Mouse (Mus musculus): ENCODE results near the gene Gm20388. TPM values are rescaled to one million over a fixed set of nuclear protein-coding genes. Genes with fewer than 3 reads are reported as not detected.

The Gm20388 gene
- polyA plus RNA-seq, 1 experiment from 2014 or later: not detected

DNA sequence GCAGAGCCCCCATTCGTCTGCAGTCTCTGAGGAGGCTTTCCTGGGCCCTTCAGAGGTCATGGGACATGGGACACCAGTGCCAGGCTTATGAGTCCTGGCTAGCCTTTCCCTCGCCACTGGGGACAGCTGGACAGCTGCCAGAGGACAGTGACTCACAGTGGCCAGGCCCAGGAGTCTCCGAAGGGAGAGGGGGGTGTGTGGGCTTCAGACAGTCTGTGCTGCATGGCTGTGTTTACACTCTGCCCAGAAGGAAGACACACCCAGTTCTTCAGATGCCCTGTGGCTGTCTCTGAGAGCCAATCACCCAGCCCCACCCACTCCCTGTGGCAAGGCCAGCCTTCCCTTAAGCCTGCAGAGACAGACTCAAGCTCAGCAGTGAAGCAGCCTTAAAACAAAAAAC lies 1662.6 kb downstream of the Gm20388 start:
- peaks cover 36% of the 10 kb centered on the region for H3K4me1 ChIP-seq
- no peaks in the 10 kb centered on the region for H3K9me3 ChIP-seq
- WGBS: 23% methylated on average over 3 of the region's 3 CpGs
- no peaks in the 10 kb centered on the region for H3K27me3 ChIP-seq (replicated peaks)
- no peak overlapping the region for H3K9ac ChIP-seq
- no peaks in the 10 kb centered on the region for H3K36me3 ChIP-seq
- H3K4me3 ChIP-seq: no peak overlapping the region
- H3K27ac ChIP-seq (replicated peaks): no peak overlapping the region
- H3K4me2 ChIP-seq: no peak overlapping the region
- ATAC-seq (ENCODE audit: extremely low read depth, insufficient number of reproducible peaks, low FRiP score, low TSS enrichment): no peak

DNA sequence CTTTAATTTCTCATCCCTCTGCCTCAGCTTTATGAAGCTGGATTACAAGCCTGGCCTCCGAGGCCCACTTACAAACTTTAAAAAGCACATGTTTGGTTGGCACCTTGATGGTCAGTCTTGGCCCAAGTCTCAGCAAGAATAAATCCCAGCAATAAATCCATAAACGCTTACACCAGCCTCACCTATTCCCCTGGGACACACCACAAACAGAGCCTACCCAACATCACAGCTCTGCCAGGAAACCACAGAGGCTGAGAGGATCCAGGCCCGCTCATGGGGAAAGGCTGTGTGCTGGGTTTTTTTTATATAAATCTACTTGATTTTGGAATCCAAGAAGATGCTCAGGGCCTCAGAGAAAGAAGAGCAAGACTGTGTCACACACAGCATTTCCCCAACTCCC lies 1665.0 kb downstream of the Gm20388 start:
- WGBS: 84% methylated on average over 3 of the region's 3 CpGs

DNA sequence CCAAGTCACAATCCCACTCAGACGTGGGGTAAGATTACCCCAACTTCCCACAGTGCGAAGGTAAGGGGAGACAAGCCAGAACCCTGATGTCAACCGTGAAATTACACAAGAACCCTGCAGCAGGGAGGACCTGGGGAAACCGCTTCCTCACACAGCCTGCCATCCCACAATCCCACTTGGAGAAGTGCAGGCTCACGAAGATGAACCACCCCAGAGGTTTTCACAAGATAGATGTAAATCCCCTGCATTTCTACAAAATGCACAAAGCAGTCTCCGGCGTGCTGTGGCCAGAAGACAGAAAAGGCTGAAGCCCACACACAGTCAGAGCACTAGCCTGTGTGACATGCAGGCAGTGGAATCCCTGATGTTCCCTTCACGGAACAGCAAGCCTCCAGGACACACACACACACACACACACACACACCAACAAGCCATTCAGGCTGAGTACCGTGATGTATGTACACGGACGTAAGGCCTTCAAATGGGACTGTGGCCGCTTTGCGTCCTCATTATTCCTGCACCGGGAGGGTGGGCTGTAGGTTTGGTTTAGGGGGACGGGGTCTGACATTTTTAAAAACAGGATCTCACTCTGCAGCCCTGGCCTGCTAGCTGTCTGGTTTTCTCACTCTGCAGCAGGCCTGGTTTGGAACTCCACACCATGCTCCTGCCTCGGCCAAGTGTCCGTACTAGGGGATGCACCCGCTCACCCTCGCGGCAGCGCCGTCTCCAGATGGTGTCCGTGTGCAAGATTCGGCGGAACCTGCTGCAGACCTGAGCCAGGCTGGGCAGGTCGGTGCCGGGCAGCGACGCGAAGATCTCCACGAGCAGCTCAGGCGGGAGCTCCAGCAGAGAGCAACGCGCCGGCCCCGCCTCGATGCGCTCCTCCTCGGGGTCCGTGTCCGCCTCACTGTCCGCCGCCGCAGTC lies 1667.4 kb downstream of the Gm20388 start:
- Histone ChIP-seq H3K9ac (peak overlapping the region; percentile 94), H3K4me3 (peak overlapping the region; percentile 96), H3K4me2 (peak overlapping the region; percentile 95), H3K36me3 (no peaks in the 10 kb centered on the region), H3K4me1 (peaks cover 26% of the 10 kb centered on the region), H3K27ac (replicated peaks) (peak overlapping the region; percentile 73), H3K27me3 (replicated peaks) (no peaks in the 10 kb centered on the region), H3K9me3 (no peaks in the 10 kb centered on the region)
- WGBS: 4% methylated on average over 44 of the region's 44 CpGs
- no peak; the same call in 1 of the 2 replicates for ATAC-seq (ENCODE audit: extremely low read depth, insufficient number of reproducible peaks, low FRiP score, low TSS enrichment)

More for the DNA sequence above, 1665.0 kb downstream of the Gm20388 start:
- no peaks in the 10 kb centered on the region for H3K36me3 ChIP-seq
- no peaks in the 10 kb centered on the region for H3K27me3 ChIP-seq (replicated peaks)
- H3K27ac ChIP-seq (replicated peaks): no peak overlapping the region
- no peak overlapping the region for H3K4me3 ChIP-seq
- no peaks in the 10 kb centered on the region for H3K9me3 ChIP-seq
- no peak overlapping the region; the same call in 1 of the 2 replicates for H3K9ac ChIP-seq
- no peak overlapping the region for H3K4me2 ChIP-seq
- H3K4me1 ChIP-seq: peaks cover 29% of the 10 kb centered on the region
- ATAC-seq (ENCODE audit: extremely low read depth, insufficient number of reproducible peaks, low FRiP score, low TSS enrichment): no peak

DNA sequence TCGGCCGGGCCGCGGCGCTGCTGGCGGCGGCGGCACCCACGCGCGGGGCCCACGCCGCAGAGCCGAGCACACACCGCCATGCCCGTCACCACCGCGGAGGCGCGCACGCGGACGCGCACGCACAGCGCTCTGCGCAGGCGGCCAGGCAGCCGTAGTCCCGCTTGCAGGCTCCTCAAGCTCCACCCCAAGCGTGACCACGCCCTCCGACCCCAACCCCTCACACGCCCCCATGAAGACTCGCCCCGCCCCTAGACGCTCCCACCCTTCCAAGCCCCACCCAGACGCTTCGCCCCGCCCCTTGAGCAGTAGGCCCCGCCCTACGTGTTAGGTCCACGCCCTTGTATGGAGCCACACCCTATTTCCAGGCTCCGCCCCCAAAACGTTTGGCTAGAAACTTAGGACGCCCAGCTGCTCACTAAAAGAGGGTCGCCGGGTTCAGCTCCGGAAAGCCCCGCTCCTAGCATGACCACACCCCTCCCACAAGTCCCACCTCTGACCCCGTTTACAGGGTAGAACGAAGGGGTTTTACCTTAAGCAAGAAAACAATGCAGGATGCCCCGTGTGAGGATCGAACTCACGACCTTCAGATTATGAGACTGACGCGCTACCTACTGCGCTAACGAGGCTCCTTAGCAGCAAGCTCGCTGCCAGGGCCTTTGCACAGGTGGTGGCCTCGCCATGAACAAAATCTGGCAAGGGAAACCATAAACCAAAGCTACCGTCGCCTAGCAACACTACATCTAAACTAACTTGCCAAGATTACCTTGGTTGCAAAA lies 1668.2 kb downstream of the Gm20388 start, which contains the start of gene Fbxo31:
Fbxo31 (minus strand) TSS at position 131 of the 776 bp plus-strand sequence.
- no peaks in the 10 kb centered on the region for H3K27me3 ChIP-seq (replicated peaks)
- peak within 1 kb of the TSS; percentile 94 for H3K9ac ChIP-seq
- H3K36me3 ChIP-seq: no peaks in the 10 kb centered on the region
- H3K4me3 ChIP-seq: peak within 1 kb of the TSS; percentile 96
- peak; percentile 98 for ATAC-seq (ENCODE audit: extremely low read depth, insufficient number of reproducible peaks, low FRiP score, low TSS enrichment)
- peak within 1 kb of the TSS; percentile 95 for H3K4me2 ChIP-seq
- 2% methylated on average over 62 of the region's 63 CpGs for WGBS
- H3K27ac ChIP-seq (replicated peaks): peak within 1 kb of the TSS; percentile 73
- H3K9me3 ChIP-seq: no peaks in the 10 kb centered on the region
- peaks cover 18% of the 10 kb centered on the region for H3K4me1 ChIP-seq

DNA sequence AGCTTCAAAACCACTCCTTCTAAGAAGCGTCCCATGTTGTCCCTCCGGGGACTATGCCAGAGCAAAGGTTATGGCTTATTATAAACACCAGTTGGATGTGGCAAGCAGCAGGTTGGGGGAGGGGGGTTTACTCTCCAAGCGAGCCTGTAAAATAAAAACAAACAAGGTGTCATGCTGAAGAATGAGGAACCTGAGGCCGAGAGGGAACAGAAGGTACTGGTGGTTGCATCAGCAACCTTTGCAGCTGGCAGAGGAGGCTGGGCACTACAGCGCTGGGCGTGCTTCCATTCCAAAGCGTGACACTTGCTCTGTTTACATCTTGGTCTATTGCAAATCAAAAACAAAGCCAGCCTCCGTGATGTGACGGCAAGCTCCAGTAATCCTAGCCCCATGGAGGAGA lies 1669.8 kb downstream of the Gm20388 start:
- H3K36me3 ChIP-seq: no peaks in the 10 kb centered on the region

DNA sequence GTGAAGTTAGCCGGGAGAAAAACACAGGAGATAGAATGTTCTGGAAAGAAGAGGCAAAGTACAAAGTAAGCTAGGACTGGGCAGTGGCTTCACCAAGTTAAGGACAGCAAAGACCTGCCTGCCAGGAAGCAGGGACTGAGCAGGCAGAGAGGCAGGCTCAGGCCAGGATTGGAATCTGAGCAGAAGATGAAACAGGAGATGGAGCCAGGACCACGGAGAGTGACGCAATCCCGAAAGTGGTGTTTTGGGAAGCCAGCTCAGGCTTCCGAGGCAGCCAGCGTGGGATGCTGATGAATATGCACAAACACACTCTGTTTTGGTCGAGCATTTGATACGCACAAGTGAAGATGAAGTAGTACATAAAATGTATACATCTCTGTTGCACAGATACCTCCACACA lies 1673.0 kb downstream of the Gm20388 start:
- Histone ChIP-seq H3K27ac (replicated peaks) (no peak overlapping the region), H3K4me3 (no peak overlapping the region), H3K27me3 (replicated peaks) (no peaks in the 10 kb centered on the region), H3K4me2 (no peak overlapping the region), H3K4me1 (peaks cover 8% of the 10 kb centered on the region), H3K36me3 (no peaks in the 10 kb centered on the region), H3K9me3 (no peaks in the 10 kb centered on the region), H3K9ac (no peak overlapping the region)
- no peak for ATAC-seq (ENCODE audit: extremely low read depth, insufficient number of reproducible peaks, low FRiP score, low TSS enrichment)
- 49% methylated on average over 8 of the region's 8 CpGs for WGBS

More for the DNA sequence above, 1669.8 kb downstream of the Gm20388 start:
- ATAC-seq (ENCODE audit: extremely low read depth, insufficient number of reproducible peaks, low FRiP score, low TSS enrichment): no peak
- Histone ChIP-seq H3K4me2 (no peak overlapping the region), H3K4me1 (peaks cover 22% of the 10 kb centered on the region), H3K9ac (no peak overlapping the region), H3K27me3 (replicated peaks) (no peaks in the 10 kb centered on the region), H3K4me3 (no peak overlapping the region), H3K9me3 (no peaks in the 10 kb centered on the region), H3K27ac (replicated peaks) (no peak overlapping the region)
- 39% methylated on average over 9 of the region's 9 CpGs for WGBS

DNA sequence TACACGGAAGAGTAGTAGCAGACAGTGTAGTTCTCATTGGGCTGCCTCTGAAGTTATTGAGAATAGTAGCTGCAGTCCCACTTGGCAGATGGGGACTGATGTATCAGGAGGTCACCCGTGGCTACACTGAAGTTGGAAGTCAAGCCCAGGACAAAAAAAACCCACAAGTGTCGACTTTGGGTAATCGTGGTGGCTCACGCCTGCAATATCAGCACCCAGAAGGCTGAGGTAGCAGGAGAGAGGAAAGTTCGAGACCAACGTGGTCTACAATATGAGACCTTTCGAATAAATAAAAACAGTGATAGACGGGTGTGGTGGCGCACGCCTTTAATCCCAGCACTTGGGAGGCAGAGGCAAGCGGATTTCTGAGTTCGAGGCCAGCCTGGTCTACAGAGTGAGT lies 1674.1 kb downstream of the Gm20388 start:
- Histone ChIP-seq H3K27me3 (replicated peaks) (no peaks in the 10 kb centered on the region), H3K4me2 (peak overlapping the region; percentile 73), H3K4me1 (peaks cover 13% of the 10 kb centered on the region), H3K27ac (replicated peaks) (no peak overlapping the region), H3K36me3 (no peaks in the 10 kb centered on the region), H3K4me3 (peak overlapping the region; percentile 72), H3K9ac (peak overlapping the region; percentile 85), H3K9me3 (no peaks in the 10 kb centered on the region)
- ATAC-seq (ENCODE audit: extremely low read depth, insufficient number of reproducible peaks, low FRiP score, low TSS enrichment): no peak
- WGBS: 40% methylated on average over 13 of the region's 13 CpGs

DNA sequence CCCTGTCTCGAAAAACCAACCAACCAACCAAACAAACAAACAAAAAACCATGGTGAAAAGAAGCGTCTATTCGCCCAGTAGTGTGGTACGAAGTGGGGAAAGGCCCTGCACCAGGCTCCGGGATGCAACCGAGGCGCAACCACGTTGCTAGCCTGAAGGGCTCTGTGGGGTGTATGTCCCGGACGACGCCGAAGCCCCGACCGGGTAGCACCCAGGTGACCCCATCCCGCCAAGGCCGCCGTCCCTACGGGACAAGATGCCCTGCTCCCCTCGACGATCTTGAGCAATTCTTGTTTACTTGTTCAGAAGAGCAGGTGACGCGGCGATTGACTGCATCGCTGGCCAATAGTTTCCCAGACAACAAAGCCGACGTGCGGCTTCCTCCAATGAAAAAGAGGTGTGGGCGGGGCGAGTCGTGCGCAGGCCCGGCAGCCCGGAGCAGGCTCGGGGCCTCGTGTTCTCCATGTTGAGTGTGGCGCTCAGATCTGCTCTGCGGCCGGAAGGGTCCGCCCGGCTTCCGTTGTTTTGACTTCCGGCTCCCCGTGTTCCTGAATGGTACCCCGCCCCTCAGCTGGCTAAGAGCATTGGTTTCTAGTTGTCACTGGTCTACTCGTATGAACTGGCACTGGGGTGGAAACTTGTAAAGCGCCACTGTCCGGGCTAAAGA lies 1674.7 kb downstream of the Gm20388 start:
- Histone ChIP-seq H3K27me3 (replicated peaks) (no peaks in the 10 kb centered on the region), H3K9me3 (no peaks in the 10 kb centered on the region), H3K9ac (peak overlapping the region; percentile 85), H3K4me2 (peak overlapping the region; percentile 73), H3K4me1 (peaks cover 15% of the 10 kb centered on the region), H3K4me3 (peak overlapping the region; percentile 72), H3K36me3 (no peaks in the 10 kb centered on the region), H3K27ac (replicated peaks) (peak overlapping the region; percentile 64)
- WGBS: 1% methylated on average over 47 of the region's 47 CpGs
- peak; percentile 91 for ATAC-seq (ENCODE audit: extremely low read depth, insufficient number of reproducible peaks, low FRiP score, low TSS enrichment)

DNA sequence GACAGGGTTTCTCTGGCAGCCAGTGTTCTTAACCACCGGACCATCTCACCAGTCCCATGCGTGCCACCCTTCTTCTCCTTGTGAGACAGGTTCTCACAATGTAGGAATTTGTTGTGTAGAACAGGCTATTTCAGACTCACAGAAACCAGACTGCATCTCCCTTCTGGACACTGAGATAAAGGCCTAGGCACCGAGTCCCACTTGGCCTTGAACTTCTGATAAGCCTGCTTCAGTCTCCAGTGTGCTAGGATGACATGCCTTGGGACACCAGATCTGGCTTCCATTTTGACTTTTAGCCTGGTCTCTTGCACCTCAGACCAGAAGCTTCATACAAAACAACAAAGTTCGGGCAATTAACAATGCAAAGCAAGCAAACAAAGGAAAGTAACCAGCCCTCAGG lies 1678.1 kb downstream of the Gm20388 start:
- Histone ChIP-seq H3K27ac (replicated peaks) (no peak overlapping the region; the same call in 1 of the 2 replicates), H3K4me3 (no peak overlapping the region), H3K4me2 (no peak overlapping the region), H3K27me3 (replicated peaks) (no peaks in the 10 kb centered on the region), H3K9ac (no peak overlapping the region), H3K9me3 (no peaks in the 10 kb centered on the region), H3K36me3 (peaks cover 8% of the 10 kb centered on the region), H3K4me1 (peaks cover 38% of the 10 kb centered on the region)
- ATAC-seq (ENCODE audit: extremely low read depth, insufficient number of reproducible peaks, low FRiP score, low TSS enrichment): no peak
- 60% methylated on average over 4 of the region's 4 CpGs for WGBS

DNA sequence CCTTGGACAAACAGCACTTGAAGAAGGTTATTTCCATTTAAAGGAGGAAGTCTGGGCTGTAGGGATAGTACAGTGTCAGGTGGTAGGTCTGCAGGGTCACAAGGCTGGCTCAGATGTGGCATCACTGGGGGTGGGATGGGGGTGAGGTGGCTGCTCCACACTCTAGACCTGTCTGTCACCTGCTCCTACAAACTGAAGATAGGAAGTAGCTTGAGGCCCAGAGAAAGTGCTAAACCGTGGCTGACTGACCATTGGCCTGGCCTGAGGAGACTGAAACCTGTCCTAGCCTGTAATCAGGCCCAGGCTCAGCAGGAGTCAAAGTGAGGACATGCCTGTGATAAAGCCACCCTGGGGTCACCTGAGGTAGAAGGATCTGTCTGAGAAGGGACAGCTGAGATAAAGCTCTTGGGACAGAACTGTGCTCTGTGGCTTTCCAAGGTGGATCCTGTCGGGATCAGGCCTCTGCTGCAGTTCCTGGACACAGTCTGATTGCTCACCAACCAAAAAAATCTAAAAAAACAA lies 1678.6 kb downstream of the Gm20388 start:
- H3K4me1 ChIP-seq: peaks cover 43% of the 10 kb centered on the region
- peaks cover 13% of the 10 kb centered on the region for H3K36me3 ChIP-seq
- no peak for ATAC-seq (ENCODE audit: extremely low read depth, insufficient number of reproducible peaks, low FRiP score, low TSS enrichment)
- 18% methylated on average over 2 of the region's 2 CpGs for WGBS
- no peaks in the 10 kb centered on the region for H3K9me3 ChIP-seq
- no peaks in the 10 kb centered on the region for H3K27me3 ChIP-seq (replicated peaks)
- H3K4me3 ChIP-seq: no peak overlapping the region
- H3K4me2 ChIP-seq: peak overlapping the region; percentile 90
- H3K9ac ChIP-seq: peak overlapping the region; percentile 81
- H3K27ac ChIP-seq (replicated peaks): peak overlapping the region; percentile 45

Data from heart, embryonic 13.5 days (tissue).